Mouse (Mus musculus): Measurements from ENCODE around the gene Zfp445. TPM values are rescaled to one million over a fixed set of nuclear protein-coding genes. Genes with fewer than 3 reads are reported as not detected.
A peak's percentile ranks its signal among the peaks of the same experiment; 100 is the strongest.

Zfp445 gene
- total RNA-seq (2012; rRNA removed) (50.9 and 61.5 TPM in 2 replicates), polyA plus RNA-seq (2012; ENCODE audit: insufficient read depth in 1 of 2, insufficient read length in 2 of 2, low read depth in 1 of 2, low replicate concordance in 2 of 2, missing spikeins in 1 of 2) (10 to 100 TPM; 25.4 to 45.5 TPM)

DNA sequence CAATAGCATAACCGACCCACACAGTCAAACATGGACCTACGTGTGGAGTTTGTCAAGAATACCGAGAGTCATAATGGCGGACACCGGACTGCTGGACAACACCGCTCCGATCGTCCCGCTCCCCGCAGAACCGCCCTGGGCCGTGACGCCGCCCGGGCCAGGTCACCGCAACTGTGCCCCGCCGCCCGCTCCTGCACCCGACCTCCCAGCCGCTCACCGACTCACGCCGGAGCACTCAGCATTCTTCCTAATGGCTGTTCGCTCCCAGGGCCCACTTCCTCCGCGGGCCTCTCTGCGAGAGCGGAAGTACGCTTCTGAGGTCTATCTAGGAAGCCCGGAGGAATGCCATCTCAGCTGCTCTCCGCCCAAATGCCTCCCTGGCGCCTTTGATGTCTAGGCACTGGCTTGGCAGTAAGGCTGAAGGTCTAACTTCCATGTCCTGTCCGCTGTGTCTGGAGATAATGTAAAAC lies at the start of gene Zfp445:
Gene Zfp445, minus strand, starts transcription at position 310 of the 470 bp plus-strand sequence.
- Histone ChIP-seq H3K27ac (ENCODE audit: control insufficient read depth, low read depth, low read length) (peak within 1 kb of the TSS; percentile 71), H3K9ac (ENCODE audit: control insufficient read depth, low read depth, low read length, poor library complexity, severe bottlenecking) (peak within 1 kb of the TSS; percentile 97), H3K79me2 (ENCODE audit: control insufficient read depth, insufficient read depth, low read length, poor library complexity) (peaks cover 34% of the 10 kb centered on the region), H3K4me1 (ENCODE audit: control insufficient read depth in 1 of 2, insufficient read depth in 2 of 2, low read length in 2 of 2) (peaks cover 9 to 11% of the 10 kb centered on the region in 2 experiments), H3K36me3 (ENCODE audit: control insufficient read depth in 1 of 2, insufficient read depth in 2 of 2, low read length in 2 of 2) (peaks cover 17 to 18% of the 10 kb centered on the region in 2 experiments), H3K4me3 (ENCODE audit: control insufficient read depth in 1 of 2, insufficient read depth in 1 of 2, low read depth in 2 of 2, low read length in 2 of 2) (peak within 1 kb of the TSS; percentile 97 to 99), H3K27me3 (ENCODE audit: control insufficient read depth in 1 of 2, insufficient read depth in 2 of 2, low read length in 2 of 2) (no peaks in the 10 kb centered on the region; a peak in 1 of 4 replicates), H3K9me3 (replicated peaks; ENCODE audit: insufficient read depth, low read length) (no peaks in the 10 kb centered on the region)
- TF ChIP-seq POLR2AphosphoS2 (IDR thresholded peaks at IDR 0.05; ENCODE audit: low read length) (peak; percentile 80; the same call in 1 of the 2 replicates), NELFE (IDR thresholded peaks at IDR 0.05; ENCODE audit: low read depth, low read length) (peak; percentile 82), TBP (IDR thresholded peaks at IDR 0.05; ENCODE audit: low read depth, low read length) (peak; percentile 72; the same call in 1 of the 2 replicates), GABPA (IDR thresholded peaks at IDR 0.05; ENCODE audit: low read depth, low read length) (peak; percentile 35; the same call in 1 of the 2 replicates), TAL1 (IDR thresholded peaks at IDR 0.05; ENCODE audit: low read length) (no peak), TCF12 (IDR thresholded peaks at IDR 0.05; ENCODE audit: low read depth, low read length) (peak; percentile 58), ELF1 (IDR thresholded peaks at IDR 0.05; ENCODE audit: low read depth, low read length) (peak; percentile 88), RCOR1 (IDR thresholded peaks at IDR 0.05; ENCODE audit: low read depth, low read length) (no peak), MAX (IDR thresholded peaks at IDR 0.05; ENCODE audit: low read length) (0 out of 2 replicates have a peak, but pooled peaks have one; percentile 26), MAZ (IDR thresholded peaks at IDR 0.05; ENCODE audit: low read depth, low read length) (no peak), POLR2A (IDR thresholded peaks at IDR 0.05; ENCODE audit: control insufficient read depth in 1 of 2, insufficient read depth in 1 of 2, low read depth in 1 of 2, low read length in 2 of 2, poor library complexity in 1 of 2) (peak; percentile 83 to 86), POLR2AphosphoS5 (IDR thresholded peaks at IDR 0.05; ENCODE audit: borderline replicate concordance, low read depth, low read length) (no peak), HCFC1 (IDR thresholded peaks at IDR 0.05; ENCODE audit: low read depth, low read length) (peak; percentile 88), SIN3A (IDR thresholded peaks at IDR 0.05; ENCODE audit: low read length) (peak; percentile 73), MXI1 (IDR thresholded peaks at IDR 0.05; ENCODE audit: low read depth, low read length) (peak; percentile 63; the same call in 1 of the 2 replicates), ZKSCAN1 (IDR thresholded peaks at IDR 0.05; ENCODE audit: low read depth, low read length) (no peak), ETS1 (IDR thresholded peaks at IDR 0.05; ENCODE audit: low read depth, low read length) (0 out of 2 replicates have a peak, but pooled peaks have one; percentile 16)
- DNase-seq (ENCODE audit: low read depth, low spot score): peak; percentile 94

DNA sequence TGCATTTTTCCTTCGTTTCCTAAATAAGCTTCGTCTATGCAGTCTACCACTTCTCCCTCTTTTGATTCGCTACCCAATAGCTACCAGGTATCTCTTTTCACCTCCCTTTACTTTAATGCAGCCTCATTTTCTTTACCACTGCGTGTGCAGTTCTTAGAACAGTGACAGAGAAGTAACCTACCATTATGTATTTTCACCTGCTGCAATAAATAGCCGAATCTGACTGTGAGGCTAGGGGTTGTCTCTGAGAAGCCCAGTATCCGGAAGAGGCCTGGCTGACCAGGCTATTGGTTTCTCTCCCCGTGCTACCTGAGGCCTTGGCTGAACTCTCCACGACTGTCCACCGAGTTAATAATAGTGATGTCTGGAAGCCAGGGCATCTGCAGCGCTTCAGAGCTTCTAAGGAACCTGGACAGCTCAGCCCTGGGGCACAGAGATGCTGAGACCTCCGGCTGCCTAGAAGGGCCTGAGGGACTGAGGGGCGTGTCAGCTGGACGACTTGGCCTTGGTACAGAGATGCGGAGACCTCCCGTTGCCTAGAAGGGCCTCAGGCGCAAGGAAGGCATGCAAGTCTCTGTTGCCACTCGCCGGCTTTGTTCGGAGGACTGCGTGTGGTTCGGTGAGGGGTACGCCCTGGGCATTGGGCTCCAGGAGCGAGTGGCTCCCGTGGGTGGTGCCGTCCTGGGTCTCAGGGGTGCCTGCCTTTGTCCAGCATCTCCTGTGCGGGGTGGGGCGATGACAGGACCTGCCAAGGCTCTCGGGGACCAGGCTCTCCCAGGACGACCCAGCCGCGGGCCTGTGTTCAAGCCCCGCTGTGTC lies 37.1 kb upstream of the Zfp445 start:
- H3K9ac ChIP-seq (ENCODE audit: control insufficient read depth, low read depth, low read length, poor library complexity, severe bottlenecking): no peak overlapping the region
- no peak overlapping the region for H3K4me3 ChIP-seq (ENCODE audit: control insufficient read depth in 1 of 2, insufficient read depth in 1 of 2, low read depth in 2 of 2, low read length in 2 of 2)
- no peaks in the 10 kb centered on the region for H3K36me3 ChIP-seq (ENCODE audit: control insufficient read depth in 1 of 2, insufficient read depth in 2 of 2, low read length in 2 of 2)
- H3K79me2 ChIP-seq (ENCODE audit: control insufficient read depth, insufficient read depth, low read length, poor library complexity): no peaks in the 10 kb centered on the region
- no peaks in the 10 kb centered on the region for H3K4me1 ChIP-seq (ENCODE audit: control insufficient read depth in 1 of 2, insufficient read depth in 2 of 2, low read length in 2 of 2)
- H3K27ac ChIP-seq (ENCODE audit: control insufficient read depth, low read depth, low read length): no peak overlapping the region
- TF ChIP-seq KAT2A (conservative IDR thresholded peaks at IDR 0.05; ENCODE audit: low read depth, low read length) (no peak), RCOR1 (IDR thresholded peaks at IDR 0.05; ENCODE audit: low read depth, low read length) (no peak), MAZ (IDR thresholded peaks at IDR 0.05; ENCODE audit: low read depth, low read length) (no peak), EP300 (IDR thresholded peaks at IDR 0.05; ENCODE audit: low read depth in 1 of 2, low read length in 2 of 2) (no peak), CHD1 (IDR thresholded peaks at IDR 0.05; ENCODE audit: low read depth, low read length) (no peak), POLR2A (IDR thresholded peaks at IDR 0.05; ENCODE audit: control insufficient read depth in 1 of 2, insufficient read depth in 1 of 2, low read depth in 1 of 2, low read length in 2 of 2, poor library complexity in 1 of 2) (no peak), ETS1 (IDR thresholded peaks at IDR 0.05; ENCODE audit: low read depth, low read length) (no peak), MEF2A (IDR thresholded peaks at IDR 0.05; ENCODE audit: extremely low read depth, insufficient replicate concordance, low read depth, low read length, poor library complexity, severe bottlenecking) (no peak), ZKSCAN1 (IDR thresholded peaks at IDR 0.05; ENCODE audit: low read depth, low read length) (no peak), NELFE (IDR thresholded peaks at IDR 0.05; ENCODE audit: low read depth, low read length) (no peak), NRF1 (IDR thresholded peaks at IDR 0.05; ENCODE audit: insufficient read depth, low read depth, low read length, poor library complexity, severe bottlenecking) (no peak), SIN3A (IDR thresholded peaks at IDR 0.05; ENCODE audit: low read length) (no peak), MYC (IDR thresholded peaks at IDR 0.05; ENCODE audit: low read depth, low read length) (no peak), POLR2AphosphoS5 (IDR thresholded peaks at IDR 0.05; ENCODE audit: borderline replicate concordance, low read depth, low read length) (no peak), BHLHE40 (IDR thresholded peaks at IDR 0.05; ENCODE audit: borderline replicate concordance, low read depth, low read length) (no peak), POLR2AphosphoS2 (IDR thresholded peaks at IDR 0.05; ENCODE audit: low read length) (no peak), ZC3H11A (IDR thresholded peaks at IDR 0.05; ENCODE audit: low read depth, low read length) (no peak)
- no peaks in the 10 kb centered on the region for H3K27me3 ChIP-seq (ENCODE audit: control insufficient read depth in 1 of 2, insufficient read depth in 2 of 2, low read length in 2 of 2)
- no peak for DNase-seq (ENCODE audit: low read depth, low spot score)
- H3K9me3 ChIP-seq (replicated peaks; ENCODE audit: insufficient read depth, low read length): no peaks in the 10 kb centered on the region

All from MEL (cell line).